Mouse (Mus musculus) limb, embryonic 11.5 days (tissue): Measurements from ENCODE around the gene Otud1. TPM values are rescaled to one million over a fixed set of nuclear protein-coding genes. Genes with fewer than 3 reads are reported as not detected.
A peak's percentile ranks its signal among the peaks of the same experiment; 100 is the strongest.

Experiments
- ATAC-seq: fragments of 200-750 bp; cut with Nextera tagmentation; 2 replicates; pipeline ENCODE4 v1.8.0; 2017; ENCODE audit warnings: low read depth; ENCODE audit not compliant: insufficient number of reproducible peaks, low FRiP score, low TSS enrichment
- DNase-seq: peaks from one replicate; pipeline ENCODE4 v3.0.0-alpha.2; 2015; ENCODE audit warnings: low spot score
- H3K27ac ChIP-seq: fragments of 300-500 bp; sonication (generic); replicated peaks from 2 replicates; pipeline ENCODE4 v1.5.1; 2014; ENCODE audit warnings: low read depth, mild to moderate bottlenecking, low read length
- H3K27me3 ChIP-seq: fragments of 300-500 bp; sonication (generic); 2 replicates; pipeline ENCODE4 v1.6.1; 2014; ENCODE audit warnings: mild to moderate bottlenecking, low read length, mixed read lengths; ENCODE audit not compliant: control insufficient read depth, insufficient read depth
- H3K36me3 ChIP-seq: fragments of 300-500 bp; sonication (generic); 2 replicates; pipeline ENCODE4 v1.6.1; 2014; ENCODE audit warnings: mild to moderate bottlenecking, low read length, moderate library complexity, mixed read lengths; ENCODE audit not compliant: control insufficient read depth, insufficient read depth
- H3K4me1 ChIP-seq: fragments of 300-500 bp; sonication (generic); 2 replicates; pipeline ENCODE4 v1.6.1; 2014; ENCODE audit warnings: low read length, mixed read lengths; ENCODE audit not compliant: control insufficient read depth, insufficient read depth
- H3K4me2 ChIP-seq: fragments of 300-500 bp; sonication (generic); 2 replicates; pipeline ENCODE4 v1.6.1; 2014; ENCODE audit warnings: low read depth, mild to moderate bottlenecking, moderate library complexity; ENCODE audit not compliant: severe bottlenecking
- H3K4me3 ChIP-seq: fragments of 300-500 bp; sonication (generic); 2 replicates; pipeline ENCODE4 v1.5.1; 2014; ENCODE audit warnings: low read depth, low read length
- H3K9ac ChIP-seq: fragments of 300-500 bp; sonication (generic); 2 replicates; pipeline ENCODE4 v1.6.1; 2014; ENCODE audit warnings: mild to moderate bottlenecking, low read length
- H3K9me3 ChIP-seq: fragments of 300-500 bp; sonication (generic); 2 replicates; pipeline ENCODE4 v1.6.1; 2016; ENCODE audit warnings: low read length; ENCODE audit not compliant: control insufficient read depth
- WGBS: fragments of 180-500 bp; shearing (Covaris S2); extraction: QIAGEN DNeasy Blood & Tissue Kit; methylation state at CpG from one replicate; pipeline ENCODE4 v1.1.7; 2014; 5-methylcytosine and 5-hydroxymethylcytosine counted together
- polyA plus RNA-seq: library from polyadenylated mRNA; unstranded; fragments of >200 nt; fragmentation: Nextera tagmentation; extraction: Ambion mirVana; gene quantifications from 2 replicates; pipeline ENCODE4 v1.2.1, GENCODE M21; 2014

Gene Otud1
- polyA plus RNA-seq, 1 experiment from 2014 or later, result 0.56 TPM

DNA sequence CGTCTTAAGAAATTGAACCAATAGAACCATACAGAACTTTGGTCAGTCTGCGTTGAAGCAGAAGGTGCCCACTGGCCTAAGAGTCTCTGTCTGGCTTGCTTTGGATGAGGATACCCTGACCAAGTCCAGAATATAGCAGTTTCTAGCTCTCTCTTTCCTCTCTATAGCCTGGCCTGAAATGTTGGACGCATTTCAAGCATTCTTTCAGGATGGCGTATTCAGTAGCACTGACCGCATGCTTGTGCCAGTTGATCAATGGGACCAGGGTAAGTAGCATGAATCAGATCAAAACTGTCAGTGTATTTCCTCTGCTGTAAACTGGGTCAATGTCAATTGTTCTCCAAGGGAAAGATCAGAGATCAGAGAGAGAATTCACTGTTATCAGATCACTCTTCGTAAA is 6.6 kb downstream of the Otud1 start:
- no peak for ATAC-seq
- 0 out of 2 replicates have a peak, but pooled peaks cover 3% of the 10 kb centered on the region for H3K4me1 ChIP-seq
- H3K4me3 ChIP-seq, result no peak overlapping the region
- no peak overlapping the region for H3K27ac ChIP-seq
- H3K4me2 ChIP-seq, result no peak overlapping the region
- no peak for DNase-seq
- no peaks in the 10 kb centered on the region for H3K36me3 ChIP-seq
- H3K27me3 ChIP-seq, result peaks cover 4% of the 10 kb centered on the region; the same call in 1 of the 2 replicates
- 80% methylated on average over 6 of the region's 6 CpGs for whole genome bisulfite sequencing
- no peak overlapping the region for H3K9ac ChIP-seq
- no peaks in the 10 kb centered on the region for H3K9me3 ChIP-seq

DNA sequence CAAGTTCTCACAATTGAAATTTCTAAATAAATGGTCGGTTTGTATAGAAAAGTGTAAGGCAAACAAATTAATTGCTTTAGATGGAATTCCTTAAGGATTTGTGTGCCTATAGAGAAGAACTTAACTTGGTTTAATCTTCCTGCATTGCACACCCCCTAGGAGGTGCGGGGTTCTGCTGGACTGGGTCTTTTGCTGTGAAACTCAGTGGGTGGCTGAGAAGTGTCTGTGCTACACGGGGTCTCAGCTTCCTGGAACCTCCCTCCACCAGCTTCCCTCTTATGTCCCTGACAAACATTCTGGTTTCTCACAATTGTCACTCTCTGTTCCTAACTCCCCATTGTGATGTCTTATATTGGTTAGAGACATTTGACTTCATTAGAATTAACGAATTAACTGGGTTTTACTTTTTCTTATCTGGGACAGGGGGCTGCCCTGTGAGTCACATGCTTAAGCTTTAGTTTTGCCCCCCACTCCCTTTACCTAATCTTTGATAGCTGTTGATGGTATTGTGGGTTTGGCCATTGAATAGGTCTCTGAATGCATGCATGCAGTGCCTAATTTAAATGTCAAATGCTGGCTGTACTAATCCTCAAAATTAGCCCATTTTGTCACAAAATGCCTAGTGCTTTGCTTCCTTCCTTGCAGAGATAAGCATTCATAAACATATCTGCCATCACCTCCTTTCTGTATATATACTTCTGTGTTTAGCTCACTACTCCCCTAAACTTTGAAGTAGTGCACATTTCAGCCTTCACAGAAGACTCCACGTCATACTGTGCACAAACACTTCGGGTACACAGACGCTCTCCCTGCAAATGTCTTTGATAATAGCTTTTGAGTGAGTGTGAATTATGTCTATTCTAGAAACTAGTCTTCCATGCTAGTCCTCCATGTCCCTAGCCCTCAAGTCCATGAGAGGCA is 7.3 kb downstream of the Otud1 start:
- no peaks in the 10 kb centered on the region for H3K27me3 ChIP-seq
- 46% methylated on average over 7 of the region's 7 CpGs for WGBS
- no peak overlapping the region for H3K27ac ChIP-seq
- H3K4me1 ChIP-seq, result 0 out of 2 replicates have a peak, but pooled peaks cover 3% of the 10 kb centered on the region
- H3K4me3 ChIP-seq, result no peak overlapping the region
- DNase-seq (no peak), ATAC-seq (no peak)
- H3K36me3 ChIP-seq, result no peaks in the 10 kb centered on the region
- no peak overlapping the region for H3K4me2 ChIP-seq
- H3K9ac ChIP-seq, result no peak overlapping the region
- no peaks in the 10 kb centered on the region for H3K9me3 ChIP-seq

DNA sequence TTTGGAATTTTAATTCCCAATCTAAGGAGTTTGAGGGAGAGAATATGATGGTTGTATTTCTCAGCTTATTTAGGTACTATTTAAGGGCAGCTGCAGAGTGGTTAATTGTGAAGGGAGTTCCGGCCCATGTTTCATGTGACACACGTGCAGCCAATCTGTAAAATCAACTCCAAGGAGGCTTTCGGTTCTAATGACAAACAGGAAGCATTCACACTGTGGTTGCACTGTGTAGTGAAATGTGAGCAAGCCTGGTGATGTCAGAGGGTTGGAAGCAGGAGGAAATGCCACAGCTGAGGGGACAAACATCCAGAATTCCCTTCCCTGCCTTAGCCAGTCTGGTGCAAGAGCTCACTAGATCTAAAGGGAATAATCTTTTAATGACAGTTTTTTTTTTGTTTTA is 8.3 kb downstream of the Otud1 start:
- H3K27me3 ChIP-seq, result no peaks in the 10 kb centered on the region
- 16% methylated on average over 3 of the region's 3 CpGs for WGBS
- DNase-seq, result peak; percentile 53
- no peaks in the 10 kb centered on the region for H3K9me3 ChIP-seq
- no peak overlapping the region for H3K9ac ChIP-seq
- no peak overlapping the region for H3K4me3 ChIP-seq
- H3K4me2 ChIP-seq, result no peak overlapping the region
- 0 out of 2 replicates have a peak, but pooled peaks cover 3% of the 10 kb centered on the region for H3K4me1 ChIP-seq
- H3K27ac ChIP-seq, result no peak overlapping the region
- H3K36me3 ChIP-seq, result no peaks in the 10 kb centered on the region
- peak; percentile 86 for ATAC-seq

DNA sequence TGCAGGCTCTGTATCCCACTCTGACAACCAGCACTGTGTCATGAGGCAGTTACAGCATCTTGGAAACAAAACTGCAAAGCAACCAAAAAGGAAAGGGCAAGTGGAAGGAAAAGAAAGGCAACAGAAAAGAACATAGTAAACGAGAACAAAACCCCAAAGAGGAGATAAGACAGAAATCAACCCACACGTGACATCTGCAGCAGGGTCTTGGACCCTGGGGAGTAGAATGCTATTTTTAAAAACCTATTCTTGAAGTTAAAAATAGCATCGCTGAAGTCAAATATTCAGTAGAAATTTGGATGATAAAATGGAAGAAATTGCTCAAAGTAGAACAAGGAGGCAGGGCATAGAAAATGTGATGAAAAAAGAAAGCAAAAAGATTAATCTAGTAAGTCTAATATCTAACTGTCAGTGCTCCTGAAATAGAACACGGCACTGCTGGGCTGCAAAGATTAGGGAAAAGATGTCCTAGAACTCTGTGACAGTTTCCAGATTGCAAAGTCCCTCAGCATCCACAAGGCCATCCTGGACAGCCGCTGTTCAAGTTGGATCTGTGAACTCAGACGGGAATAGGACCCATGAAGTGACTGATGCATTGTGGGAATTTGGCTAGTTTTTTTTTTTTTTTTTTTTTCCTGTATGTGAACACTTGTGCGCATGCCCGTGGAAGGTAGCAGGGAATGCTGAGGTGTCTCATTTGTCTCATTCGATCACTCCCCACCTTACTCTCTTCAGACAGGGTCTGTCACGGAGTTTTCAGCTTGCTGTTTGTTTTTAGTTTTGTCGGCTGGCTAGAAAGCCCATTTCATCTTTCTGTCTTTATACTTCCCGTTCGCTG is 13.5 kb downstream of the Otud1 start:
- no peak for DNase-seq
- H3K4me1 ChIP-seq, result peaks cover 3% of the 10 kb centered on the region; the same call in 1 of the 2 replicates
- WGBS, result 86% methylated on average over 13 of the region's 13 CpGs
- no peaks in the 10 kb centered on the region for H3K27me3 ChIP-seq
- no peak overlapping the region for H3K4me2 ChIP-seq
- no peak overlapping the region for H3K9ac ChIP-seq
- no peak for ATAC-seq
- no peaks in the 10 kb centered on the region for H3K36me3 ChIP-seq
- no peak overlapping the region for H3K27ac ChIP-seq
- H3K4me3 ChIP-seq, result no peak overlapping the region
- H3K9me3 ChIP-seq, result no peaks in the 10 kb centered on the region

DNA sequence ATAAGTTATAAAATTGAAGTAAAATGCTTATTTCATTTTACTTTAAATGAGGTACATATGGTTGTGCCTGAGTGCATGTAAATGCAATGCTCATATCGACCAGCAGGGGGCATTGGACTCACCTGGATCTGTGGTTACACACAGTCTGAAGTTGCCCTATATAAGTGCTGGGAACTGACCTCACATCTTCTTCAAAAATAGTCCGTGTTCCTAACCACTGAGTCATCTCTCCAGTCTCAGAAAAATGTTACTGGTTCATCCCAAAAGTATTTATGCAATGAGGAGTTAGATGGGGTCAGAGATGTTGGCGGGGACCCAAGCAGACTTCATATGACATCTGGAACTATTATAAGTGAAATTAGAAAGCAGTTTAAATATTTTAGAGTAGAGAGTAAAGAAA is 25.4 kb downstream of the Otud1 start:
- Histone ChIP-seq H3K4me1 (no peaks in the 10 kb centered on the region), H3K4me2 (no peak overlapping the region), H3K9me3 (no peaks in the 10 kb centered on the region), H3K36me3 (no peaks in the 10 kb centered on the region), H3K9ac (no peak overlapping the region), H3K27ac (no peak overlapping the region), H3K27me3 (no peaks in the 10 kb centered on the region), H3K4me3 (no peak overlapping the region)
- ATAC-seq (no peak), DNase-seq (no peak)
- WGBS, result 49% methylated on average over 3 of the region's 3 CpGs

DNA sequence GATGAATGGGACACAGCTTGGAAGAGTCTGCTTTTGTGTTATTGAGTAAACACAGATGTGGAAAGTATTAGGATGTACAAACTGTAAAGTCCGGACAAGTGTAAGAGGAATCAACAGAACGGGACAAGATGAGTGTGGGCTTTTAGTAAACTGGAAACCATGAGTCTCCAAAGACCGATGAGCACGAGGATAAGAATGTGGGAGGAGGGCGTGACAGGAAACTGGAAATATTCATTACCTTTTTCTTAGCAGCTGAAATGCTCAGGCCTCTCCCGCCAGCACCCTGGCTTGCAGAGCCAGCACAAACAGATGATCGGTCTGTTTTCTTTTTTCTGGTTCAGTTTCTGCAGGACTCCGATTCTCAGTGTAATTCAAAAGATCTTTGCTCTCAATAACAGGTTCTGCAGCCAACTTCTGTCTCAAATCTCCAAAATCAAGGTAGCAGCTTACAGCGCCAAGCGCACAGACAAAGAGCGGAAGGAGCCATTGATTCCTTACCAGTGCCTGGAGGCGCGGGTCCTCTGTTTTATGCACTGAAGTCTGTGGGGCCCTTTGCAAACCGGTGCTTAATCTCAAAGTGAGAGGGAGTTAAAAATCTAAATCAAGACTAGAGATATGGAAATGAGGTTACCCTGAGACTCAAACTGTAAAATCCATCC is 28.1 kb downstream of the Otud1 start:
- Histone ChIP-seq H3K36me3 (no peaks in the 10 kb centered on the region), H3K9me3 (no peaks in the 10 kb centered on the region), H3K4me2 (no peak overlapping the region), H3K4me1 (no peaks in the 10 kb centered on the region), H3K4me3 (no peak overlapping the region), H3K27me3 (no peaks in the 10 kb centered on the region), H3K27ac (no peak overlapping the region; the same call in 1 of the 2 replicates), H3K9ac (no peak overlapping the region)
- DNase-seq, result no peak
- WGBS, result 66% methylated on average over 14 of the region's 14 CpGs
- no peak for ATAC-seq

DNA sequence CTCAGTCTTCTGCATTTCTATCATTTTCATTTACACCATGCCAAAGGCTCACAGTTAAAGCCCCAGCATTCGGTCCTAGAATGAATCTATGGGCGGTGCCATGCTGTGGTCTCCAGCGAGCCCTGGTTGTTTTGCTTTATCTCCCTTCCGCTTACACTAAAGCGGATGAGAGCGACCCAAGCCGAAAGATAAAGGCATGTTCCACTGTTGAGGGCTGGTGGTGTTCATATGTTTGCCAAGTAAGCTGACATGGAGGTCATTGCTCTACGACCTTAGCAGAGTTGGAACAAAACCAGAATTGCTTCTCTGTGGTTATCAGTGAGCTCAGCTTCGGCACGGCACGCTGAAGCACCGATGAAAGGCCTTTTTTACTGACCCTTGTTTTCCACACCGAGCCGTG is 32.5 kb downstream of the Otud1 start:
- no peaks in the 10 kb centered on the region for H3K9me3 ChIP-seq
- 90% methylated on average over 14 of the region's 14 CpGs for WGBS
- no peaks in the 10 kb centered on the region for H3K4me1 ChIP-seq
- H3K9ac ChIP-seq, result no peak overlapping the region
- no peaks in the 10 kb centered on the region for H3K27me3 ChIP-seq
- H3K4me3 ChIP-seq, result no peak overlapping the region
- no peak overlapping the region for H3K4me2 ChIP-seq
- ATAC-seq (no peak), DNase-seq (no peak)
- H3K27ac ChIP-seq, result no peak overlapping the region
- H3K36me3 ChIP-seq, result no peaks in the 10 kb centered on the region
